Mouse (Mus musculus) monocyte, adult 2 months (primary cell): ENCODE data around the gene Klhl2.
A peak's percentile ranks its signal among the peaks of the same experiment; 100 is the strongest.

ENCODE experiments used
- DNase-seq, 2 experiments: peaks; one replicate each; pipeline ENCODE4 v3.0.0; 2022; ENCODE audit warnings: low spot score in 2 of 2, low read depth in 1 of 2

The Klhl2 gene

DNA sequence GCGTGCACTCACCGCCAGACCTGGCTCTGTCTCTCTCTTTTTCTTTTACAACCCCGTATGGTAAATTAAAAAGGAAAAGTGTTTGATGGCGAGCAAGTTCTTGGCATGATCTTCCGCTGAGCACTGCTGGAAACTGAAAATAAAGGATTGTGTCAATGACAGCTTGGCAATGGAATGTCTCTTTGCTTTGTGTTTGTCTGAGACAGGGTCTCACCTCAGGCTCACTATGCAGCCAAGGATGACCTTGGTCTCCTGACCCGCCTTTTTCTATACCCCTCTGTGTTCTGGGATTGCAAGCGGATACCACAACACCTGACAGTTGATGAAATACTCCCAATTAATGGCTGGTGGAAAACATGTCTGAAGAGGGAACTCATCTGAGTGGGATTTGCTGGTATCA, 80.2 kb downstream of the Klhl2 start:
- no peak for DNase-seq

DNA sequence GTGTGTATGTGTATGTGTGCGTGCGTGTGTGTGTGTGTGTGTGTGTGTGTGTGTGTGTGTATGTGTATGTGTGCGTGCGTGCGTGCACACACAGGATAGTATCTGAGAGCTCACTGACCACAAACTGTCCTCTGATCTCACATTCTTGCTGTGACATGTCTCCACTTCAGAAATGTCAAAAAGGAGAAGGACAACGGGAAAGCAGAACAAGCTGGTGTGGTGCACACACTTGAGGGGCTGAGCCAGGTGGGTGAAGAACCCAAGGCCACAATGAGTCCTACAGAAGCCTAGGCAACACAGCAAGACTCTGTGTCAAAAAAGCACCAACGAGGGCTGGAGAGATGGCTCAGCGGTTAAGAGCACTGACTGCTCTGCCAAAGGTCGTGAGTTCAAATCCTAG, 81.2 kb downstream of the Klhl2 start:
- no peak for DNase-seq

DNA sequence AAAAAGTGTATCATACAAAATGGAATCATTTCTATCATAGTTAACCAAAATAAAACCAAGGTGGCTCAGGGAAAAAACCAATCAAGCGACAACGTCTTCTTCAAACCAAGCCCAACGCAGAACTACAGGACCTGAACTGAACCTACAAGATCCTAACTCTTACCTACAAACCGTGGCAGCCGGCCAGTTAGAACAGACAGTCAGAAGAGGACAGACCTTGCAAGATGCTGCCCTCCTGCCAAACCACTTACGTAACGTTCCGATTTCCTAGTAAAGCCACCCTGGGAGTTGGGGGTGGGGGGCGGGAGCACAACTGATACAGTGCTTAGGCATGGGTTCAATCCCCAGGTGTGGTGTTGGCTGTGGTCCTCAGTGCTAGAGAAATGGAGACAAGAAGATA, 82.8 kb downstream of the Klhl2 start:
- no peak for DNase-seq

DNA sequence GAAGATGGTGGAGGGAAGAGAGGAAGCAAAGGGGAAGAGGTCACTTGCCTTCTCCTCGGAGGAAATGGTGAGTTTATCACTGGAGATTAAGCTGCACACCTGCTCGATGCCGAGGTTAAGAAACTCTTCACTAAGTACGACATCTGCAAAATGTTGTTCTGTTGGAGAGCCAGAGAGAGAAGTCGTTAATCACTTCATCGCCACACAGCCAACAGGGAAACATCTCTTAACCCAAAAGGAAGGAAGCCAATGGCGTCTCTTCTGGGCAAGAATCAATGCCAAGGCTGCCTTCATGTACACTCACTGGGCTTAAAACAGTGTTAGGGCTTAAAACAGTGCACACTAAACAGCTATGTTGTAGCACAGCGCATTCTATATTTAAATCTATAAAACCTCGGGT, 85.7 kb downstream of the Klhl2 start:
- DNase-seq, result no peak

DNA sequence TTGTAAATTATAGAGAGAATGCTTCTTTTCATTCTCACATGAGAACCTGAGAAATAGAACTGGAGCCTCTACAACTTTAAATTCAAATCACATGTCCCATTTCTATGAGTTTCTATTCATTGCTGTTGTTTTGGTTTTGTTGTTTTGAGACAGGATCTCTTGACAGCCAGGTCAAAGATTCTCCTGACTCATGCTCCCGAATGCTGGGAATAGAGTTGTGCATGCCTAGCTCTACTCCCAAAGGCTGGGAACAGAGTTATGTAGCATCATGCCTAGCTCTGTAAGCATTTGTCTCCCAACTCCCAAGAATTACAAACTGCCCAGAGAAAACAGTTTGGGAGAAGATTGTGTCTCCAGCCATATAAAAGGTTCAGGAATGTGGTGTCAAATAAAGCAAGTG, 87.1 kb downstream of the Klhl2 start:
- no peak for DNase-seq

DNA sequence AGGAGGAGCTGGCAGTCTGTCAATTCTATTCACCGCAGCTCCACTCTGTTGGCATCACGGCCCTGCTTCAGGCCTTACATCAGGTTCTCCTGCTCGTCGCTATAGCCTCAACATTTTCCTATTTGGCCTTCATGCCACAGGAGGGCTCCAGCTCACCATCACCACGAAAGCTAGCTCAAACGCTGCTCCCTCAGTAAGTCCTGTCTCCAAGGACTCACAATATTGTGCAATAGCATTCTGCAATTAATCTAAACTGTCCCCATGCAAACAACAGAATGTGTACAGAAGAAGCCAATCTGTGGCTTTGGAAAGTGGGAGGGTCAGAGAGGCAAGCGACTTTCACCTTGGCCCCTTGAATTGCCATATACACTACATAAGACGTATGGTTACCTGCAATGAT, 88.4 kb downstream of the Klhl2 start:
- no peak for DNase-seq

DNA sequence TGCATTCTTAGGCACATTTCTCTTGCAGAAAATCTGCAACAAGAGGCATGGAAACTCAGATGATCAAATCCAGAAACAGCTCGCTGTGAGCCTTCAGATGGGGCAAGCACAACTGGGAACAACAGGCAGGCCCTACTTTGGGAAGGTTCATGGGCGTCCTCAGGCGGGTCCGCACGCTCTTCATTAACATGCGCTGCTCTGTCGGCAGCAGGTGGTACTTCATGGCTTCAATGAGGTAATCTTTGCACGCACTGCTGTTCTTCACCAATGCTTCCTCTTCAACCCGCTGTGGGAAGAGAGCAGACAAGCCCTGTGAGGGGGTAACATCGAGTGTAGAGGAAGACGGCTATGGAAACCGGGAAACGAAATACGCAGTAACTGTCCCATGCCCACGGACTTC, 91.9 kb downstream of the Klhl2 start:
- DNase-seq, result no peak

DNA sequence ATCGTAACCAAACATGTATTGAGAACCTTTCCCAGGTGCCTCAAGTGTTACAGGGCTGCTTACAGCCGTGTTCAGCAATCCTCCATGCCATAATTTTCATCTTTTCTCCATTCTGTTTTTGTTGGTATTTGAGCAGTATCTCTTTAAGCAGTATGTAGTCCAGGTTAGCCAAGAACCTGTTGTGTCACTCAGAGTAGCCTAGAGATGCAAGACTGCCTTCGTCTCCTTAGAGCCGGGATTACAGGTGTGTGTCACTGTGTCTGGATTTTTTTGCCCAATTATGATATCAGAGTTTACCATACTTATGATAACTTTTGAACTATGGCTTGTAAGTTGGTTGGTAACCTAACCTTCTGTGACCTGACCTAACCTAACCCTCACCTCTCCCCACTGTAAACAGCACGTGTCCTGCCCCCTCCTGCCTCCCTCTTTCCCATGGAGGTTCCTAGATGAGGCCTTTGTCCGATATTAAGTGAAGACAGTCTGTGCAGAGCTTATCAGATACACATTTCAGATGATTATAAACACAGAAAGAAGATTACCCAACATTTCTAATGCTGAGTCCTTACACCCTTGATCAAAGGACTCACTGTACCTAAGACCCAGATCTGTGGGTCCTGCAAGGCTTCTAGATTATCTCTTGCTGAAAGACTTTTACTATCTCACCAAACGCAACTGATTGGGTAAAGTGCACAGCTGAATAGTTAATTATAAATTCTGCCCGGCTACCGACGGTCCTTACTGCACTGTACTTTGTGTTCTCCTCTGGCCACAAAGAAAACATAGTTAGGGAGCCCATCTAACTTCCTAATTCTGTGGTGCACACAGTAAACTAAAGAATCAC, 103.4 kb downstream of the Klhl2 start:
- no peak for DNase-seq

DNA sequence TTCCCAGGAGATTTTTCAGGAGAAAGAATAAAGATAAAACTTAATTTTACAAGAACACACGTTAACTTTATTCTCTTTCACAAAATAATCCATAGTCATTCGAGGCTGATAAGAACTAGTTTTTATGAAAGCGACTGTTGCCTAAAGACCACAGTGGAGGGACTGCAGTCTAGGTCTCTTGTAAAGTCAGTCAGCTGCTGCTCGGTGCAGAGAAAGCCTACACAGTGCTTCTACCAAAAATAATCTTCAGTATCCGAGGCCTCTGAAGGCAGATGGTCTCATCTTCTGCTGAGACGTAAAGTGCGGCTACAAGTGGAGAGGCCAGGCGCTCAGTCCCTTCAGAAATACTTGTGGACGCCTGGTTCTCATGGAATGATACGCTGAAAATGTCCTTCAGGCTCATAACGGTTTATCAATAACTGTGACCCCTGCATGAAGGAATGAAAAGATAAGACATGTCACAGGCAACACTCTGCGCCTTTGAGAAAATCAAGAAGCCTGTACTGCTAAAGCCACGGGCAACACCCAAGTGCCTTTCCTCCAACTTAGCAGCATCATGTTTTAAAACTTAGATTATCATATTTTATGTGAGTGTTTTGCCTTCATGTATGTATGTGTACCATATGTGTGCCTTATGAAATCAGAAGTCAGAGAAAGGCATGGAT, 109.1 kb downstream of the Klhl2 start:
- DNase-seq, result no peak

DNA sequence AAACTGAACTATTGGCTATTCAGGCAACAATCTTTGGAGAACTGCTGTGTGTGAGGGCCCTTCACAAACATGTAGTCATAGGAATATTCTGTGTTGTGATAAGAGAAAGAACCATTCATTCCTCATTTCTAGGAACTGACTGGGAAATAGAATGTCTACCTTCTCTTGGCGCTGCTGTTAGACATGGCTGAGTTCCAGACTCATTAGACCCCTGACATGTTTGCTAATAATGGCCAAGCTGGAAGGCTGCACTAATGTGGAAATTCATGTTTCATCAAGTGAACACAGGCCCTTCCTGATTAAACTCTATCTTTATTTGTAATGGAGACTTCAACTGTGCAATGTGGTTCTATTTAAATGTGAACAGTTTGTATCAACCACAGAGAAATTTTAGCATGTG, 110.9 kb downstream of the Klhl2 start:
- no peak for DNase-seq

DNA sequence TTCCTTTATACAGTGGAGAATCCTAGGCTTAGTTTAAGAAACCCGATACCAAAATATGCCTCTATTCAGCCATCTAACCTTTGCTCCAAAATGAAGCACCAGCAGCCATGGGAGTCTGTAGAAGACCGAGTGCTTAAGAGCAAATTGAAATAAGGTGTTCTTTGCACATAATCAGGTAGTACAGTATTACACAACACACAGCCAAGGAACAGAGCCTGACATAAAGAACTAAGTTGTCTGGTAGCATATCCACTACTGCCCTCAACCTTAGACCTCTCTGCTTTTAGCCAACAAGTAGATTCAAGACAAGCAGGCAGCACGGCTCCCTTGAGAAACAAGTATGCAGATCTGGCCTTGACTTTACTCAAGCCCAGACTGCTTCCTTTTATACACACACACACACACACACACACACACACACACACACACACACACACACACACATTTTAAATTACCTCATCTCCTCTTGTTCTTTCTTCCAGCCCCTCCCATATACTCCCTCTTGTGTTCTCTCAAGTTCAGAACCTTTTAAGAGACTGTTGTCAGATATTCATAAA, 113.0 kb downstream of the Klhl2 start:
- no peak for DNase-seq

DNA sequence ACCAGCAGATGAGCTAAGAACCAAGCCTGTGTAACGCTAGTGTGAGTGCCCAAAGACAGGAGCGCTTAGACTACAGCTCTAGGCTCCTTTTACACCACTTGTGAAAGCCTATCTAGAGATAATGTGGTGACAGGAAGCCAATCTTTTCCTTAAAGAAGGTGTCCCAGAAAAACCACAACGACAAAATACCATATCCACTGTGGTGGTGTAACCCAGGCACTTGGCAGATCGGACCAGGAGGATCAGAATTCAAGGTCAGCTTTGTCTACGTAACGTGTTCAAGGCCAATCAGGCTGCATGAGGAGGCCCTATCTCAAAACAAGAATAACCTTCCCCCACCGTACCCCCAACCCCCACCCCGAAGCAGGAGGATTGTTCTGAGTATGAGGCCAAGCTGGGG, 114.7 kb downstream of the Klhl2 start:
- DNase-seq, result no peak

DNA sequence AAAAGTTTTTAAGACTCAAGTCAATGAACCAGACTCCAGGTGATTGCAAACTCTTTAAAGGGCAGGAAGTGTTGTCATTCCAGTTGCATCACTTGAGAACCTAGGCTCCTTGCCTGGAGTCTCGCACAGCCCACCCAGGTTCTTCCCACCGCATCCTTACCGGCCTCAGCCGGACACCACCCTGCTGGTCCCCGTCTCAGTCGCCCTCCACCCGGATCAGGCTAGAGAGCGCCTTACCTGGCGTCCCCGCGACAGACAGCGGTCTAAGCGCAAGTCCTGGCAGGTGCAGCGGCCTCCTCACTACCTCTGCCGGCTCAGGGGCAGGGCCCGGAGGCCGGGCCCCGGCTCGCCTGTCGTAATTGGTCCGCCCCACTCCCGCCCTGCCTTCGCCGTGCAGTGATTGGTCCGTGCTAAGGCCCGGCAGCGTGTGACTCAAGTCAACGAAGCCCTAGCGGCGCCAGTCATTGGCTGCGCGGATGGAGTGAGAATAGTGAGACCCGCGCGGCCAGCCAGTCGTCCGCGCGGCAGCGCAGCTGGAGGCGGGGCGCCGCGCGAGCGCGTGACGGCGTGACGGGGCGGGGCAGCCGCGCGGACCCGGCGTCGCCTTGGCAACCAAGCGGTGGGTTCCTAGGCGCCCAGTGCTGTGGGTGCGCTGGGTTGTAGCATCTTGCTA, 116.4 kb downstream of the Klhl2 start, which contains the start of gene Msmo1:
Gene Msmo1, minus strand, starts transcription at position 522 of the 673 bp plus-strand sequence.
- peak; percentile 92 to 94 for DNase-seq

DNA sequence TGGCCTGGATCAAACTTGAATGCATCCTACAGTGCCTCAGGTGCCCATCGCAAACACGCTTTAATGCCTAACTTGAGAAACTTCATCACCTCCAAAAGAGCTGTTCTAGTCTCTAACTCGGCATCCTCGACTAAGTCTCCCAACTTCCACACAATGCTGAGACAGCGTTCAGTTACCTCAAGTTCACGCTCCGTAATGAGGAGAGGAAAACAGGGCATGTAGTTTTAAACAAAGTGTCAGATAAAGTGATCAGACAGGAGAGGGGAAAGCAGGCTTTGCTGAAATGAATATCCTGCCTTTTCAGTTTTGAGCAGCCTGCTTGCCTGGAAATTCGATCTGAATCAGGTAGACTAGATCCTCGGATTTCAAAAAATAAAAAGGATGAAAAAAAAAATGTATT, 117.2 kb downstream of the Klhl2 start:
- no peak for DNase-seq

DNA sequence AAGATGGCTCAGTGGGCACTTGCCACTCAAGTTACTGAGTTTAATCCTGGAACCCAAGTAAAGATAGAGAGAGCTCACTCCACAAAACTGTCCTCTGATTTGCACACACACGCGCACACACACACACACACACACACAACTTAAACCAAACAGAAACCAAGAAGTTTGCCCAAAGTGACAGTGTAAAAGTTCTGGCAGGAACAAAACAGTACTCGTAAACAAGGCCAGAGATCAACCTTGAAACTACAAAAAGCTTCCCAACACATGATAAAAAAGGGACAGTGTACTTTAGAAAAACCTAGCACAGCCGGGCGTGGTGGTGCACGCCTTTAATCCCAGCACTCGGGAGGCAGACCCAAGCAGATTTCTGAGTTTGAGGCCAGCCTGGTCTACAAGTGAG, 121.7 kb downstream of the Klhl2 start:
- DNase-seq, result no peak

DNA sequence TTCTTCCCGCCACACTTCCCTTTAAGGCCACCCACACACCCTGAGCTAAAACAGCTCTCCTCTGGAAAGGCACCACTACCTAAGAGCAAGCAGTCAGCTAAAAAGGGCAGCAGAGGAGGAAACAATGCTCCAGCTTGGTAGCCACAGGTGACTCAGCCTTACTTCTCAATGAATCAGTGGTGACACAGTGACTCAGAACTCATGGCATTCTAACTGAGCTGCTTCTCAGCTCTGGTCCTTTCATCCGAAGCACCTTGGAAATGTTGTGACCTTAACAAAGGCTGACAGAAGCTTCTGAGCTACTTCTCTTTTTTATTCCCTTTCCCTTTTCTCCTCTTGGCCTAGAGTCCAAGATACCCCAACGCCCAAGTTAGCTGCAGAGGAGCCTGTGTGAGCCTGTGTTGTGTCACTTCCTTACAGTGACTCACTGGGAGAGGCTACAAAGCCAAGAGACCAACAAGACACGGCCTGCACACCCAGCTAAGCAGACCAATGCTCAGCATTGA, 123.6 kb downstream of the Klhl2 start:
- peak; percentile 44 to 54 for DNase-seq

DNA sequence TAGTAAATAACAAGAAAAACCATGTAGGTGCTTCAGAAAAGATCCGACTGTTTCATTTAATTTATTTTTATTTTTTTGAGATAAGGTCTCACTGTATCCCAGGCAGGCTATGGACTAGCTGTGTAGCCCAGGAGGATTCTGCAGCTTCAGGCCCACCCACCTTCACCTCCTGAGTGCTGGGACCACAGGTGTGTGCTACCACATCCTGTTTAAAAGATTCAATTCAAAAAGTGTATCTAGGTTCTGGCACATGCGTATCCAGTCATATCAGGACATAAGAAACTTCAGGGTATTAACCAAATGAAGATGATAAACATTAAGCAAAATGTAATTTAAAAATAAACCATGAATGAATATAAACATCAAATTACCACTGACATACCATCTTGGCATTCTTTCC, 126.6 kb downstream of the Klhl2 start:
- no peak for DNase-seq

DNA sequence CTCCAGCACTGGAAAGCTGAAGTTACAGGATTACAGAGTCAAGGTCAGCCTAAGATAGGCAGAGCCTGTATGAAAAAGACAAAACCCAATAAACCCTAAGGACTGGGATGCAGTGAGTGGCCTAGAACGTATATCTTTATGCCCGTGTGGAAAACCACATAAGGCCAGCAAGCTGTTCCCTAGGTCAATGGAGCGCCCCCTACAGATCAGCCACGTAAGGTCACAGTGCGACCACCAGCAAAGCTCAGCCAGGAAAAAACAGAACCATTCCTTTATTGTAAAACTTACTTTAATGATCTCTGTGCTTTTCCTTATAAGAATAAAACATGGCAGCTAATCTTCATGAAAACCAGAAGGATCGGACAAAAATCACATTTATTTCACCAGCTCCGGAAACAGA, 131.9 kb downstream of the Klhl2 start:
- no peak for DNase-seq

DNA sequence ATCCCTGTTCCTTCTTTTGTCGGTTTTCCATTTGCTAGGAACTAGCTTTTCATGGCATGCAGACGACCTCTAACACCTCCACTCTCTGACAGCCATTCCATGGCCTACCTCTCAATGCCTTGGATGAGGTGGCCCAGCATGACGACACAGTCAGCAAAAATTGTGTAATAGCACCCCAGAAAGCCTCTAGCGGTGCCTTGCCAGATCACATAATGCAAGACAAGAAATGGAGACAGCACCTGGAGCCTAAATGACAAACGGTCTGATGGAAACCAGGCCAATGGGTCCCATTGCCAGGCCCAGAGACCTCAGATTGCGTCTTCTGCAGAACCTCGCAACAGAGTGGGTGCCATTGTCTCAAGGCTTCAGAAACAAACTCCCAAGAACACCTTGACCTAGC, 137.3 kb downstream of the Klhl2 start:
- DNase-seq, result no peak

DNA sequence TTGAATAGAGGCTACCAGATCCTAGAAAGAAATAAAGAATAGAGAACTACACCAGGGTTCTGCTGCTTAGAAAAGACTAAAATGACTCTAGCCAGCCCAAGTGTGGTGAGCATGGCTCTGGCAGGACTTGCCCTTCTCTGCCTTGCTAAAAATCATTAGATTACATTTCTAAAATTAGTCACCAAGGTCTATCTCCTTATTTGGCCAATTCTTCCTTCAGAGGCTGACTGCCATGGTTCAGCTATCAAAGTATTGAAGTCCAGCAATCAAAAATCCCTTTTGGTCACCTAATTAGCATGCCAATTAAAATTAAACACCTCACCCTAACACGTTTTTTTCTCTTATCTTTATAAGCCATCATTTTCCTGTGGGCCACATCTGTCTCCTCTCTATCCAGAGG, 138.3 kb downstream of the Klhl2 start:
- DNase-seq, result no peak

DNA sequence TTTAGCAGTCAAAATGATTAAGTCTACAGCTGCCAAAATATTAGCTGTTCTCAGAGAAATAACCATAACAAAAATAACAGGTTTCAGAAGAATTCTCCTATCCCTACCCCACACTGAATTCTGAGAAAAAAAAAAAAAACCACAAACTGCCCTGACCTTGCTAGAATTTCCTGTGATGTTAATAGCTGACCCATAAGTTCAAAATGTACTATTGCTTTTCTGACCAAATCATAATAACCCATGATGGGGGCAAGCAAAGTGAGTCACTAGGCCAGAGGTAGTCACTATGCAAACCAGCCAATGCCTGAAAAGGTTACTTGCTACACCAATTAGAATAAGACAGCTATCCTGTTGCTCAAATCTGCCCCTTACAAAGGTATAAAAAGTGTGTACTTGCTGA, 142.3 kb downstream of the Klhl2 start:
- no peak for DNase-seq

DNA sequence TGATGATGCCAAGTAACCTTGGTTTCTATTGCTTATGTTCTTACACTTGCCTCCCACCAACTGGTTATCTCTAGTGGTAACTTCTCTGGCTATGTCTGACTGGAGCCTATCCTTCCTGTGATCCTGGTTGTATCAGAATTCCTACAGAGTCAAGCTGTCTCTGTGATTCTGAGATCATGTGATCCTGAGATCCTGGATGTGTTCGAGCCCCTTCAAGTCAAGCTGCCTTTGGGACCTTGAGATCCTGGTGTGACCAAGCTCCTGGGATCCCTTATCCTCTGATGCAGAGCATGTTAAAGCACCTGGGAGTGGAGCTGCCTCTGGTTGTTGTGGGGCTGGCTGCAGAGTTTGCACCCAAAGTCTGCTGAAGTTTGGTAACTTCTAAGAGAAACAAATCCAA, 146.6 kb downstream of the Klhl2 start:
- DNase-seq, result no peak
